Mouse (Mus musculus): ENCODE data around the gene D130040H23Rik. TPM values are rescaled to one million over a fixed set of nuclear protein-coding genes. Genes with fewer than 3 reads are reported as not detected.

The D130040H23Rik gene
- 1.7 and 1.9 TPM in 2 replicates for polyA plus RNA-seq (2015; fragmentation: Nextera tagmentation; extraction: Ambion mirVana)

GRCm38 (mm10) chr8:69270386-69271202, at the start of gene D130040H23Rik:
TSS of gene D130040H23Rik (plus strand) at chr8:69271080.

Other genes starting within 250 kb of the D130040H23Rik start
- 9.9 and 10.5 TPM in 2 replicates for gene Zfp930, start 62.0 kb upstream of the D130040H23Rik start, polyA plus RNA-seq (2015; fragmentation: Nextera tagmentation; extraction: Ambion mirVana)
- not detected in 2 replicates for gene Gm9495, start 182.5 kb downstream of the D130040H23Rik start, polyA plus RNA-seq (2015; fragmentation: Nextera tagmentation; extraction: Ambion mirVana)

Data from spleen, postnatal 0 days (tissue).